Mouse (Mus musculus) heart, embryonic 16.5 days (tissue): ENCODE results near the gene Prdx1. TPM values are rescaled to one million over a fixed set of nuclear protein-coding genes. Genes with fewer than 3 reads are reported as not detected.

Experiments
- ATAC-seq: fragments of 200-750 bp; cut with Nextera tagmentation; replicated peaks from 2 replicates; pipeline ENCODE4 v1.8.0; 2017; ENCODE audit warnings: moderate number of reproducible peaks; ENCODE audit not compliant: insufficient read depth, low FRiP score; ENCODE audit errors: extremely low read depth
- H3K27ac ChIP-seq: fragments of 300-500 bp; sonication (generic); 2 replicates; pipeline ENCODE4 v1.5.1; 2014; ENCODE audit warnings: mild to moderate bottlenecking, low read length, control low read depth, moderate library complexity
- H3K27me3 ChIP-seq: fragments of 300-500 bp; sonication (generic); 2 replicates; pipeline ENCODE4 v1.6.1; 2014; ENCODE audit warnings: low read length, mixed read lengths; ENCODE audit not compliant: control insufficient read depth, insufficient read depth
- H3K36me3 ChIP-seq: fragments of 300-500 bp; sonication (generic); 2 replicates; pipeline ENCODE4 v1.6.1; 2014; ENCODE audit not compliant: control insufficient read depth, insufficient read depth
- H3K4me1 ChIP-seq: fragments of 300-500 bp; sonication (generic); 2 replicates; pipeline ENCODE4 v1.6.1; 2014; ENCODE audit warnings: low read length, mixed read lengths; ENCODE audit not compliant: control insufficient read depth, insufficient read depth
- H3K4me2 ChIP-seq: fragments of 300-500 bp; sonication (generic); 2 replicates; pipeline ENCODE4 v1.6.1; 2014; ENCODE audit warnings: low read depth, mild to moderate bottlenecking, control low read depth, low read length
- H3K4me3 ChIP-seq: fragments of 300-500 bp; sonication (generic); 2 replicates; pipeline ENCODE4 v1.5.1; 2014; ENCODE audit warnings: mild to moderate bottlenecking, control low read depth, low read length
- H3K9ac ChIP-seq: fragments of 300-500 bp; sonication (generic); 2 replicates; pipeline ENCODE4 v1.6.1; 2014; ENCODE audit warnings: low read length, control low read depth
- H3K9me3 ChIP-seq: fragments of 300-500 bp; sonication (generic); replicated peaks from 2 replicates; pipeline ENCODE4 v1.6.1; 2016; ENCODE audit warnings: low read length; ENCODE audit not compliant: control insufficient read depth
- WGBS: fragments of 180-500 bp; shearing (Covaris S2); extraction: QIAGEN DNeasy Blood & Tissue Kit; methylation state at CpG from one replicate; pipeline ENCODE4 v1.1.7; 2014; 5-methylcytosine and 5-hydroxymethylcytosine counted together
- polyA plus RNA-seq: library from polyadenylated mRNA; unstranded; fragments of >200 nt; fragmentation: Nextera tagmentation; extraction: Ambion mirVana; gene quantifications from 2 replicates; pipeline ENCODE4 v1.2.1, GENCODE M21; 2015

Gene Prdx1
- polyA plus RNA-seq, result 934 and 942 TPM in 2 replicates

GRCm38 (mm10) chr4:116685402-116686061 is at the start of gene Prdx1:
TSS of gene Prdx1 (plus strand) at chr4:116685544.
- H3K4me2 ChIP-seq, result peak within 1 kb of the TSS; percentile 90
- H3K27me3 ChIP-seq, result no peaks in the 10 kb centered on the region
- peaks cover 18% of the 10 kb centered on the region for H3K4me1 ChIP-seq
- no peaks in the 10 kb centered on the region for H3K9me3 ChIP-seq
- H3K4me3 ChIP-seq, result peak within 1 kb of the TSS; percentile 85
- under 1% methylated on average over 56 of the region's 56 CpGs for WGBS
- peak; percentile 96 for ATAC-seq
- peak within 1 kb of the TSS; percentile 91 for H3K9ac ChIP-seq
- H3K27ac ChIP-seq, result peak within 1 kb of the TSS; percentile 98
- H3K36me3 ChIP-seq, result peaks cover 18% of the 10 kb centered on the region

- Histone ChIP-seq H3K9me3 (no peaks in the 10 kb centered on the region), H3K4me3 (no peak overlapping the region), H3K27ac (no peak overlapping the region), H3K9ac (no peak overlapping the region), H3K27me3 (no peaks in the 10 kb centered on the region), H3K4me1 (no peaks in the 10 kb centered on the region), H3K36me3 (peaks cover 74% of the 10 kb centered on the region), H3K4me2 (no peak overlapping the region)
- ATAC-seq, result no peak
- 93% methylated on average over 6 of the region's 6 CpGs for WGBS
Observed at GRCm38 (mm10) chr4:116638821-116639220, 46.5 kb upstream of the Prdx1 start.

GRCm38 (mm10) chr4:116642071-116642470 is 43.3 kb upstream of the Prdx1 start:
- H3K36me3 ChIP-seq, result peaks cover 45% of the 10 kb centered on the region
- H3K4me2 ChIP-seq, result no peak overlapping the region
- no peak overlapping the region for H3K9ac ChIP-seq
- H3K9me3 ChIP-seq, result no peaks in the 10 kb centered on the region
- H3K4me3 ChIP-seq, result no peak overlapping the region
- H3K27me3 ChIP-seq, result no peaks in the 10 kb centered on the region
- no peak overlapping the region for H3K27ac ChIP-seq
- WGBS, result 94% methylated on average over 1 of the region's 1 CpGs
- H3K4me1 ChIP-seq, result peaks cover 4% of the 10 kb centered on the region; the same call in 1 of the 2 replicates
- ATAC-seq, result no peak

GRCm38 (mm10) chr4:116644326-116644725 is 41.0 kb upstream of the Prdx1 start:
- H3K27ac ChIP-seq, result no peak overlapping the region
- H3K4me1 ChIP-seq, result peaks cover 15% of the 10 kb centered on the region
- peaks cover 38% of the 10 kb centered on the region for H3K36me3 ChIP-seq
- no peak overlapping the region for H3K4me2 ChIP-seq
- no peak overlapping the region for H3K9ac ChIP-seq
- ATAC-seq, result 0 out of 2 replicates have a peak, but pooled peaks have one; percentile 45
- H3K27me3 ChIP-seq, result no peaks in the 10 kb centered on the region
- no peak overlapping the region for H3K4me3 ChIP-seq
- no peaks in the 10 kb centered on the region for H3K9me3 ChIP-seq
- 51% methylated on average over 6 of the region's 6 CpGs for WGBS

- Histone ChIP-seq H3K36me3 (peaks cover 32% of the 10 kb centered on the region), H3K4me1 (peaks cover 25% of the 10 kb centered on the region), H3K9me3 (no peaks in the 10 kb centered on the region), H3K27ac (no peak overlapping the region), H3K27me3 (no peaks in the 10 kb centered on the region), H3K9ac (no peak overlapping the region), H3K4me3 (no peak overlapping the region), H3K4me2 (no peak overlapping the region)
- WGBS, result 62% methylated on average over 7 of the region's 7 CpGs
- no peak for ATAC-seq
Observed at GRCm38 (mm10) chr4:116645624-116646023, 39.7 kb upstream of the Prdx1 start.

- H3K9me3 ChIP-seq, result no peaks in the 10 kb centered on the region
- no peak overlapping the region for H3K9ac ChIP-seq
- 94% methylated on average over 2 of the region's 2 CpGs for WGBS
- H3K4me1 ChIP-seq, result peaks cover 28% of the 10 kb centered on the region
- H3K4me2 ChIP-seq, result peak overlapping the region; percentile 83
- H3K4me3 ChIP-seq, result peak overlapping the region; percentile 92
- no peaks in the 10 kb centered on the region for H3K27me3 ChIP-seq
- peaks cover 14% of the 10 kb centered on the region; the same call in 1 of the 2 replicates for H3K36me3 ChIP-seq
- ATAC-seq, result no peak
- H3K27ac ChIP-seq, result no peak overlapping the region
Observed at GRCm38 (mm10) chr4:116649411-116649810, 35.9 kb upstream of the Prdx1 start.

GRCm38 (mm10) chr4:116650365-116650764 is 35.0 kb upstream of the Prdx1 start:
- ATAC-seq, result no peak
- no peaks in the 10 kb centered on the region for H3K9me3 ChIP-seq
- peak overlapping the region; percentile 94 for H3K27ac ChIP-seq
- H3K4me3 ChIP-seq, result peak overlapping the region; percentile 92
- peak overlapping the region; percentile 83 for H3K4me2 ChIP-seq
- no peaks in the 10 kb centered on the region for H3K27me3 ChIP-seq
- 21% methylated on average over 5 of the region's 5 CpGs for WGBS
- H3K9ac ChIP-seq, result peak overlapping the region; percentile 95
- H3K4me1 ChIP-seq, result peaks cover 28% of the 10 kb centered on the region
- peaks cover 14% of the 10 kb centered on the region; the same call in 1 of the 2 replicates for H3K36me3 ChIP-seq

- Histone ChIP-seq H3K4me2 (peak within 1 kb of the TSS; percentile 83), H3K9ac (peak within 1 kb of the TSS; percentile 95), H3K4me1 (peaks cover 28% of the 10 kb centered on the region), H3K27me3 (no peaks in the 10 kb centered on the region), H3K27ac (peak within 1 kb of the TSS; percentile 94), H3K9me3 (no peaks in the 10 kb centered on the region), H3K4me3 (peak within 1 kb of the TSS; percentile 92), H3K36me3 (peaks cover 14% of the 10 kb centered on the region; the same call in 1 of the 2 replicates)
- WGBS, result under 1% methylated on average over 39 of the region's 39 CpGs
- ATAC-seq, result peak; percentile 99
Observed at GRCm38 (mm10) chr4:116650924-116651796, 34.2 kb upstream of the Prdx1 start, which contains the start of gene Akr1a1. TSS of gene Akr1a1 (minus strand) at chr4:116651680.

GRCm38 (mm10) chr4:116651797-116652135 is 33.6 kb upstream of the Prdx1 start:
- Histone ChIP-seq H3K4me1 (peaks cover 25% of the 10 kb centered on the region), H3K4me2 (peak overlapping the region; percentile 83), H3K27ac (peak overlapping the region; percentile 49; the same call in 1 of the 2 replicates), H3K9ac (peak overlapping the region; percentile 95), H3K4me3 (peak overlapping the region; percentile 92), H3K27me3 (no peaks in the 10 kb centered on the region), H3K36me3 (peaks cover 14% of the 10 kb centered on the region; the same call in 1 of the 2 replicates), H3K9me3 (no peaks in the 10 kb centered on the region)
- WGBS, result 12% methylated on average over 6 of the region's 6 CpGs
- no peak; the same call in 1 of the 2 replicates for ATAC-seq
